Mouse (Mus musculus): ENCODE results near the gene Epn2. TPM values are rescaled to one million over a fixed set of nuclear protein-coding genes. Genes with fewer than 3 reads are reported as not detected.
"Not testable (repeated sequence)": the region's sequence is repeated elsewhere in the genome, so short reads cannot be mapped to it uniquely, and the experiment has no call there.

The Epn2 gene
- polyA plus RNA-seq, 1 experiment: 10.6 TPM

GRCm38 (mm10) chr11:61597471-61597870 lies 18.0 kb upstream of the Epn2 start:
- 83% methylated on average over 2 of the region's 2 CpGs for whole genome bisulfite sequencing
- no peak for DNase-seq (ENCODE audit: low read depth, low spot score)

GRCm38 (mm10) chr11:61593069-61593468 lies 13.6 kb upstream of the Epn2 start:
- DNase-seq (ENCODE audit: low read depth, low spot score): no peak

- no peak for DNase-seq (ENCODE audit: low read depth, low spot score)
- 90% methylated on average over 3 of the region's 3 CpGs for WGBS
Observed at GRCm38 (mm10) chr11:61592061-61592460, 12.6 kb upstream of the Epn2 start.

- no peak for DNase-seq (ENCODE audit: low read depth, low spot score)
- WGBS: 51% methylated on average over 7 of the region's 7 CpGs
Observed at GRCm38 (mm10) chr11:61590516-61591213, 11.2 kb upstream of the Epn2 start.

GRCm38 (mm10) chr11:61585421-61585820 lies 5.9 kb upstream of the Epn2 start:
- no peak for DNase-seq (ENCODE audit: low read depth, low spot score)
- WGBS: 44% methylated on average over 4 of the region's 4 CpGs

GRCm38 (mm10) chr11:61584830-61585229 lies 5.3 kb upstream of the Epn2 start:
- DNase-seq (ENCODE audit: low read depth, low spot score): no peak
- 55% methylated on average over 4 of the region's 4 CpGs for whole genome bisulfite sequencing

- 91% methylated on average over 6 of the region's 6 CpGs for WGBS
- no peak for DNase-seq (ENCODE audit: low read depth, low spot score)
Observed at GRCm38 (mm10) chr11:61584096-61584495, 4.6 kb upstream of the Epn2 start.

- 84% methylated on average over 5 of the region's 5 CpGs for WGBS
Observed at GRCm38 (mm10) chr11:61582808-61583207, 3.3 kb upstream of the Epn2 start.

GRCm38 (mm10) chr11:61579878-61580381 lies 443 bp upstream of the Epn2 start:
- 63% methylated on average over 7 of the region's 7 CpGs for WGBS
- DNase-seq (ENCODE audit: low read depth, low spot score): no peak

More at GRCm38 (mm10) chr11:61582808-61583207, 3.3 kb upstream of the Epn2 start:
- DNase-seq (ENCODE audit: low read depth, low spot score): not testable (repeated sequence)

- 9% methylated on average over 17 of the region's 17 CpGs for WGBS
Observed at GRCm38 (mm10) chr11:61578541-61578982, 925 bp downstream of the Epn2 start.

GRCm38 (mm10) chr11:61577991-61578390 lies 1.5 kb downstream of the Epn2 start:
- 37% methylated on average over 5 of the region's 5 CpGs for WGBS
- no peak for DNase-seq (ENCODE audit: low read depth, low spot score)

More at GRCm38 (mm10) chr11:61578541-61578982, 925 bp downstream of the Epn2 start:
- no peak for DNase-seq (ENCODE audit: low read depth, low spot score)

- DNase-seq (ENCODE audit: low read depth, low spot score): no peak
Observed at GRCm38 (mm10) chr11:61577349-61577748, 2.1 kb downstream of the Epn2 start.

- DNase-seq (ENCODE audit: low read depth, low spot score): no peak
- WGBS: 75% methylated on average over 4 of the region's 4 CpGs
Observed at GRCm38 (mm10) chr11:61573266-61573665, 6.2 kb downstream of the Epn2 start.

GRCm38 (mm10) chr11:61571225-61571624 lies 8.3 kb downstream of the Epn2 start:
- no peak for DNase-seq (ENCODE audit: low read depth, low spot score)
- 88% methylated on average over 3 of the region's 3 CpGs for WGBS

GRCm38 (mm10) chr11:61569671-61570070 lies 9.8 kb downstream of the Epn2 start:
- WGBS: 19% methylated on average over 1 of the region's 1 CpGs
- DNase-seq (ENCODE audit: low read depth, low spot score): no peak

- no peak for DNase-seq (ENCODE audit: low read depth, low spot score)
- WGBS: 60% methylated on average over 2 of the region's 2 CpGs
Observed at GRCm38 (mm10) chr11:61564566-61564965, 14.9 kb downstream of the Epn2 start.

- WGBS: 66% methylated on average over 4 of the region's 4 CpGs
Observed at GRCm38 (mm10) chr11:61563939-61564338, 15.5 kb downstream of the Epn2 start.

GRCm38 (mm10) chr11:61562421-61562820 lies 17.1 kb downstream of the Epn2 start:
- 48% methylated on average over 5 of the region's 5 CpGs for WGBS
- DNase-seq (ENCODE audit: low read depth, low spot score): no peak

More at GRCm38 (mm10) chr11:61563939-61564338, 15.5 kb downstream of the Epn2 start:
- no peak for DNase-seq (ENCODE audit: low read depth, low spot score)

GRCm38 (mm10) chr11:61559572-61559971 lies 19.9 kb downstream of the Epn2 start:
- 82% methylated on average over 5 of the region's 5 CpGs for WGBS
- DNase-seq (ENCODE audit: low read depth, low spot score): no peak

GRCm38 (mm10) chr11:61553015-61553754 lies 26.3 kb downstream of the Epn2 start:
- WGBS: 77% methylated on average over 3 of the region's 3 CpGs
- no peak for DNase-seq (ENCODE audit: low read depth, low spot score)

GRCm38 (mm10) chr11:61550631-61551030 lies 28.9 kb downstream of the Epn2 start:
- DNase-seq (ENCODE audit: low read depth, low spot score): no peak
